Mouse (Mus musculus): ENCODE results near the gene Pcnx2. TPM values are rescaled to one million over a fixed set of nuclear protein-coding genes. Genes with fewer than 3 reads are reported as not detected.

Gene Pcnx2
- total RNA-seq, 2 experiments from 2014 or later = 0.90 to 1.1 TPM

DNA sequence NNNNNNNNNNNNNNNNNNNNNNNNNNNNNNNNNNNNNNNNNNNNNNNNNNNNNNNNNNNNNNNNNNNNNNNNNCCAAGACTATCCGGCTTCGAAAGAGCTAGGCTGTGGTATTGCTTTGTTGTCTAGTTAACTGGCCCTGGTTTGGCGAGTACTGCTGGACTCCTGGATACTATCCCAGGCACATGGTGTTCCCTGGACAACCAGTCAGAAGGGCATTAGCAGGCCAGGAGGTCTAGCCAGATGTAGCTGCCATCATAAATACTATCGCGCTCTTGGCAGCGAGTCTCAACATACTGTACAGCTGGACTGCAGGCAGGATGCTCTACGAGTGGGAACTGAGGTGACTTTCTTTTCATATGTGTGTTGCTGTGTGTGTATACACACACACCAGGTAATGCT is 175.4 kb downstream of the Pcnx2 start:
- DNase-seq (ENCODE audit: low spot score in 2 of 2) = no peak

DNA sequence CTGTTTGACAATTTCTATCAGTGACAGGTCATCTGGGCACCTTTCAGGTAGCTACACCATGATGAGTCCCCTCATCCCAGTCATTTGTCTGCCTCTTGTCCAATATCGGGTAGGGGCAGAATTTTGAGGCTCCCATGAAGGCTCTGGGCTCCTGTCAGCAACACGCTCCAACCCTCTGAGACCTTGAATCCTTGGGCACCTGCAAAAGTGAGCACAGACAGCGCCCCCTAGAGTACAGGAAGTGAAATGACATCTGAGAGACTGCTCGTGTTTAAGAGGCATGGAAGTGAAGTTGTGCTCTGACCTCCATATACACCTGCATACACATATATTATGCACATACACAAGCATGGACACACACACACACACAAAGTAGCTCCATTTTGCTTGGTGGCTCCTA is 179.2 kb downstream of the Pcnx2 start:
- no peak for DNase-seq (ENCODE audit: low spot score in 2 of 2)

DNA sequence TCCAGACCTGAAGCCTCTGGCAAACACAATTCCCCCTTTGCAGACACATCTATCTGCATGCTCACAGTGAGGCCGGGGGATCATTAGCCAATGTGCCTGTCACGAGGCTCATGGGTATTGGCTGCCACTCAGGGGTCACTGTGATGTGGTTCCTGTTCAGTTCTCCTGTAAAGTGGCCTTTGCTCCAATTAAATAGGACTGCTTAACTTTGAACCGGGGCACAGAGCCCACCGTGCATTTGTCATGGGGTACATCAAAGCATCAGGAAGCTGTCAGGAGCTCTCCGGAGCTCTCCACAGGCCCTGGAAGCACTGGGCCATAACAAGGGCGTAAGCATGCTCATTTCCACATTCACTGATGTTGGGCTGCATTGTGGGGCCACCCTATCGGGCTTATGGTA is 181.5 kb downstream of the Pcnx2 start:
- DNase-seq (ENCODE audit: low spot score in 2 of 2) = no peak

DNA sequence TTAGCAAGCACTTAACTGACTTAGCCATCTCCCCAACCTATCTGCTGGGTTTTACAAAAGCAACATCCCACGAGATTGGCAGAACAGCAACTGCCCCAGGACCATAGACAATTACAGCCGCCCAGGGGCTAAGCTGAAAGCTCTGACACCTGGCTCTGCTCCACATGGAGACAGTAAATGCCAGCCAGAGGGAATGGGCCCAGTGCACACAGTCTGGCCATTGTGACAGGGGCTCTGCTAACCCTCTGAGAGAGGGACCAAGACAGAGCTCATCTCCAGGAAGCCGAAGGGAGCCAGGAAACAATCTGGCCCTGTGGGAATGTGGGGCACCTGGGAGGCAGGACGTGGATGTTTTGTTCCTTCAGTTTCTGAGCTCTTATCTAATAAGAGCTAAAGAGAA is 181.9 kb downstream of the Pcnx2 start:
- DNase-seq (ENCODE audit: low spot score in 2 of 2) = no peak

DNA sequence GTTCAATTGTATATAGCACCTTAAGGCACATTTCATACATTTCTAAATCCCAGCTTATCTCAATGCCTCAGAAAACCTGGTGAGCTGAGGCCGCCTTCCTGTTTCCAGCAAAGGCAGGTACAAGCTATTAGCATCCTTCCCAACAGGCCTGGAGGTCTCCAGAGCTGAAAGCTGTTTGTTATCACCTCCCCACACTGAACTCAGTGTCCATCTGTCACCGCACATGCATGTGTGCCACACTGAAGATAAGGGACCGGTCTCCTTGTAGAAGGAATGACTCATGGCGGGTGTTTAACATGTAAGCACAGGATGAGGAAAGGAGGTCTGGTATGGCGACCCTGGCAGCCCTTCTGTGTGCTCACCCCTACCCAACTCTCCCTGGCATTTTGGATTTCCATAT is 186.6 kb downstream of the Pcnx2 start:
- no peak for DNase-seq (ENCODE audit: low spot score in 2 of 2)

DNA sequence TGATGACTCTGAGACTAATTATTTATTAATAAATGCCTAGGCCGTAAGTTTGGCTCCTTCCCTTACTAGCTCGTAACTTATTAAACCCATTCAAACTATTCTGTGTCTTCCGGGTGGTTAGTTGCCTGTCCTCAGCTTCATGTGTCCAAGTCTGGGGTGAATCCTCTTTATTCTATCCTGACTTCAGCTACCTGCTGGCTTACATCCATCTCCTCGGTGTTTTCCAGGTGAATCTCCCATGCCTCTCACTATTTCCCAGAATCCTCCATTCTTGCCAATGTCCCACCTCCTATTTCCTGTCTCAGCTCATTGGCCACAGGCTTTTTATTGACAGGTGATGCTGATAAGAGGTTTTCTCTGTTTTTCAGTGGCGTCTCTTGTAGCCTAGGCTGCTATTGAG is 188.9 kb downstream of the Pcnx2 start:
- DNase-seq (ENCODE audit: low spot score in 2 of 2) = no peak

DNA sequence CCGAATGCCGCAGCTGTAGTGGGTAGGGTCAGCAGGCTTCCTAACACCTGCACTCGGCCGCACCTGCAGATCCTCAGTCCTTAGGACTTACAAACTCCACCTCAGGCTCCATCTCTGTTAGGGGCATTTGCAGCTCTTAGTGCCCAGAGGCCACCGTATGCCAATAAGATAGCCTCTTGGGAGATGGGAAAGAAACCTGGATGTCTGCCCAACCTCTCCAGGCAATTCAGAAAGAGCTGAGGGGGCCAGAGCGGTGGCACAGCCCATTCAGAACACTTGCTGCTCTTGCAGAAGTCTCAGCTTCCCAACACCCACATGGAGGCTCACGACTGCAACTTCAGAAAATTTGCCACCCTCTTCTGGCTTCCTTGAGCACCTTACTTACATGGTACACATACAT is 192.3 kb downstream of the Pcnx2 start:
- DNase-seq (ENCODE audit: low spot score in 2 of 2) = no peak

DNA sequence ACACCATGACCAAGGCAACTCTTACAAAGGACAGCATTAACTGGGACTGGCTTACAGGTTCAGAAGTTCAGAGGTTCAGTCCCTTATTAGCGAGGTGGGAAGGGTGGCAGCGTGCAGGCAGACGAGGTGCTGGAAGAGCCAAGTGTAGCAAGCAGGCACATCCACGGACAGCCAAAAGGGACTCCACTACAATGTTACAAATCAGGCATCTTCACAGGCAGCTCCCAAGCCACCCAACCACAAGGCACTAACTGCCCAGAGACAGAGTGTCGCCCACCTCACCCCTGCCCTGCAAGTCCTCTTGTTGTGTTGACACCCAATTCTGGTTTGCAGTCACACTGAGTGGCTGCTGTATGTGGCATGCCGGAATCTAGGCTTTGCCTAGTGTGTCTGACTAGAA is 193.7 kb downstream of the Pcnx2 start:
- no peak for DNase-seq (ENCODE audit: low spot score in 2 of 2)

DNA sequence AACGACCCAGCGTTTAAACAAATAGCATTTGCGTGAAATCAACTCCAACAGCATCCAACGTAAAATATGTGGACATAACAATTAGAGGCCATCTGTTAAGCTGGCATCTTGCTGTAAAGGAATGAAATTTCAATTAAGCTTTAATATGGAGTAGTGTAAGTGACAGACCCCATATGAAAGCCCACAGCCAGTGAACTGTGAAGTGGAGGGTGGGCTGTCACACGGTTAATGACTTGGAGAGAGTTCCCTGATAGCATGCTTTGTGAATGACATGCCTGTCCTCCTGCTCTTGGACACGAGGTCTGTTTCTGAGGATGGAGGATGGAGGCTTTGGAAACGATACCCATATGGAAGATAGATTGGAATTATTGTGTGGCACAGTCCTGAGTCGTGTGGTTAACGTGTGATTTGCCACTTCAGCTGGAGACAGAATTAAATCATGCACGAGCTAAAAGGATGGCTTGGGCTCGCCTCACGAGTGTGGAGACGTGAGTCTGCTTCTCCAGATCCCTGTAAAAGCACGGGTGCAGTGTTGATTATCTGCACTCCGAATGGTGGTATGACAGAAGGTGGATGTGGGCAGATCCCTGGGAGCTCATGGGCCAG is 195.1 kb downstream of the Pcnx2 start:
- DNase-seq (ENCODE audit: low spot score in 2 of 2) = no peak

Other genes with a start within 250 kb of the Pcnx2 start
- 1 to 10 TPM; 5.5 to 6.2 TPM for gene Map10, start 228.5 kb downstream of the Pcnx2 start, total RNA-seq (2021)
- gene Ntpcr, start 168.4 kb downstream of the Pcnx2 start, total RNA-seq (2021) = 10 to 100 TPM; 22.5 to 24.4 TPM
- gene Map3k21, start 12.1 kb upstream of the Pcnx2 start, total RNA-seq (2021) = 1 to 10 TPM; 2.3 to 4.6 TPM
- gene Kcnk1, start 96.9 kb upstream of the Pcnx2 start, total RNA-seq (2021) = 1 to 10 TPM; 1.4 to 4.6 TPM

Data from adrenal gland, postnatal 4 days (tissue).